Mouse (Mus musculus) kidney, embryonic 14.5 days (tissue): ENCODE measurements around the gene Pcp4. TPM values are rescaled to one million over a fixed set of nuclear protein-coding genes. Genes with fewer than 3 reads are reported as not detected.

Experiments used
- ATAC-seq: fragments of 200-750 bp; cut with Nextera tagmentation; 2 replicates; pipeline ENCODE4 v1.8.0; 2017; ENCODE audit warnings: moderate number of reproducible peaks, mild to moderate bottlenecking, moderate TSS enrichment, moderate library complexity; ENCODE audit not compliant: low FRiP score, low TSS enrichment
- H3K27ac ChIP-seq: fragments of 300-500 bp; sonication (generic); 2 replicates; pipeline ENCODE4 v1.5.1; 2014; ENCODE audit warnings: low read depth, mild to moderate bottlenecking, low read length, moderate library complexity, mixed read lengths
- H3K27me3 ChIP-seq: fragments of 300-500 bp; sonication (generic); 2 replicates; pipeline ENCODE4 v1.6.1; 2014; ENCODE audit warnings: mild to moderate bottlenecking, low read length; ENCODE audit not compliant: control insufficient read depth, insufficient read depth
- H3K36me3 ChIP-seq: fragments of 300-500 bp; sonication (generic); 2 replicates; pipeline ENCODE4 v1.6.1; 2014; ENCODE audit warnings: low read length, mixed read lengths; ENCODE audit not compliant: control insufficient read depth, insufficient read depth
- H3K4me1 ChIP-seq: fragments of 300-500 bp; sonication (generic); 2 replicates; pipeline ENCODE4 v1.6.1; 2014; ENCODE audit warnings: low read length, mixed read lengths; ENCODE audit not compliant: control insufficient read depth, insufficient read depth
- H3K4me2 ChIP-seq: fragments of 300-500 bp; sonication (generic); replicated peaks from 2 replicates; pipeline ENCODE4 v1.6.1; 2014; ENCODE audit warnings: low read depth, mild to moderate bottlenecking, low read length
- H3K4me3 ChIP-seq: fragments of 300-500 bp; sonication (generic); 2 replicates; pipeline ENCODE4 v1.5.1; 2014; ENCODE audit warnings: mild to moderate bottlenecking, low read length
- H3K9ac ChIP-seq: fragments of 300-500 bp; sonication (generic); 2 replicates; pipeline ENCODE4 v1.6.1; 2014; ENCODE audit warnings: low read depth, mild to moderate bottlenecking, low read length, moderate library complexity
- H3K9me3 ChIP-seq: fragments of 300-500 bp; sonication (generic); 2 replicates; pipeline ENCODE4 v1.6.1; 2016; ENCODE audit warnings: low read length; ENCODE audit not compliant: control insufficient read depth
- WGBS: fragments of 180-500 bp; shearing (Covaris S2); extraction: QIAGEN DNeasy Blood & Tissue Kit; methylation state at CpG from one replicate; pipeline ENCODE4 v1.1.7; 2014; 5-methylcytosine and 5-hydroxymethylcytosine counted together
- polyA plus RNA-seq: library from polyadenylated mRNA; unstranded; fragments of >200 nt; fragmentation: Nextera tagmentation; extraction: Ambion mirVana; gene quantifications from 2 replicates; pipeline ENCODE4 v1.2.1, GENCODE M21; 2014

Gene Pcp4
- polyA plus RNA-seq, 1 experiment from 2014 or later = 80.1 TPM

- Histone ChIP-seq H3K4me2 (no peak overlapping the region), H3K4me3 (no peak overlapping the region), H3K36me3 (no peaks in the 10 kb centered on the region), H3K27ac (no peak overlapping the region), H3K27me3 (no peaks in the 10 kb centered on the region), H3K4me1 (no peaks in the 10 kb centered on the region), H3K9ac (no peak overlapping the region), H3K9me3 (no peaks in the 10 kb centered on the region)
- ATAC-seq = no peak
- 69% methylated on average over 7 of the region's 7 CpGs for WGBS
These were observed 31.5 kb downstream of the Pcp4 start for GRCm38 (mm10) chr16:96498951-96499350.

GRCm38 (mm10) chr16:96501241-96501640 is 33.8 kb downstream of the Pcp4 start:
- Histone ChIP-seq H3K9me3 (no peaks in the 10 kb centered on the region), H3K4me3 (no peak overlapping the region), H3K36me3 (no peaks in the 10 kb centered on the region), H3K4me1 (no peaks in the 10 kb centered on the region), H3K9ac (no peak overlapping the region), H3K27me3 (no peaks in the 10 kb centered on the region), H3K4me2 (no peak overlapping the region), H3K27ac (no peak overlapping the region)
- ATAC-seq = no peak
- 90% methylated on average over 6 of the region's 6 CpGs for WGBS

GRCm38 (mm10) chr16:96502586-96502985 is 35.2 kb downstream of the Pcp4 start:
- no peak overlapping the region for H3K4me3 ChIP-seq
- WGBS = 79% methylated on average over 3 of the region's 3 CpGs
- H3K4me1 ChIP-seq = no peaks in the 10 kb centered on the region
- H3K36me3 ChIP-seq = no peaks in the 10 kb centered on the region
- H3K4me2 ChIP-seq = no peak overlapping the region
- no peak overlapping the region for H3K27ac ChIP-seq
- ATAC-seq = no peak
- no peaks in the 10 kb centered on the region for H3K9me3 ChIP-seq
- H3K27me3 ChIP-seq = no peaks in the 10 kb centered on the region
- H3K9ac ChIP-seq = no peak overlapping the region

- ATAC-seq = no peak
These were observed 47.1 kb downstream of the Pcp4 start for GRCm38 (mm10) chr16:96514466-96514865.

GRCm38 (mm10) chr16:96527476-96527875 is 60.1 kb downstream of the Pcp4 start:
- Histone ChIP-seq H3K4me3 (no peak overlapping the region), H3K36me3 (no peaks in the 10 kb centered on the region), H3K4me1 (no peaks in the 10 kb centered on the region), H3K27ac (no peak overlapping the region), H3K9me3 (no peaks in the 10 kb centered on the region), H3K27me3 (no peaks in the 10 kb centered on the region), H3K9ac (no peak overlapping the region), H3K4me2 (no peak overlapping the region)
- no peak for ATAC-seq
- WGBS = 88% methylated on average over 3 of the region's 3 CpGs

More at GRCm38 (mm10) chr16:96514466-96514865, 47.1 kb downstream of the Pcp4 start:
- no peaks in the 10 kb centered on the region for H3K4me1 ChIP-seq
- no peak overlapping the region for H3K4me3 ChIP-seq
- no peak overlapping the region for H3K4me2 ChIP-seq
- H3K27ac ChIP-seq = no peak overlapping the region
- no peaks in the 10 kb centered on the region for H3K36me3 ChIP-seq
- WGBS = 73% methylated on average over 3 of the region's 3 CpGs
- H3K9me3 ChIP-seq = no peaks in the 10 kb centered on the region
- H3K27me3 ChIP-seq = no peaks in the 10 kb centered on the region
- H3K9ac ChIP-seq = no peak overlapping the region

GRCm38 (mm10) chr16:96528471-96528870 is 61.1 kb downstream of the Pcp4 start:
- Histone ChIP-seq H3K27ac (no peak overlapping the region), H3K4me2 (no peak overlapping the region), H3K27me3 (no peaks in the 10 kb centered on the region), H3K36me3 (no peaks in the 10 kb centered on the region), H3K4me3 (no peak overlapping the region), H3K9ac (no peak overlapping the region), H3K9me3 (no peaks in the 10 kb centered on the region), H3K4me1 (no peaks in the 10 kb centered on the region)
- ATAC-seq = no peak
- WGBS = 81% methylated on average over 4 of the region's 4 CpGs

- ATAC-seq = no peak
- Histone ChIP-seq H3K9ac (no peak overlapping the region), H3K4me2 (no peak overlapping the region), H3K27ac (no peak overlapping the region), H3K4me3 (no peak overlapping the region), H3K9me3 (no peaks in the 10 kb centered on the region), H3K36me3 (no peaks in the 10 kb centered on the region), H3K27me3 (no peaks in the 10 kb centered on the region), H3K4me1 (no peaks in the 10 kb centered on the region)
- 71% methylated on average over 9 of the region's 9 CpGs for WGBS
These were observed 62.6 kb downstream of the Pcp4 start for GRCm38 (mm10) chr16:96529896-96530568.

- no peak overlapping the region for H3K4me3 ChIP-seq
- WGBS = 48% methylated on average over 3 of the region's 3 CpGs
- no peak overlapping the region for H3K27ac ChIP-seq
- H3K4me1 ChIP-seq = no peaks in the 10 kb centered on the region
- H3K4me2 ChIP-seq = no peak overlapping the region
- no peaks in the 10 kb centered on the region for H3K27me3 ChIP-seq
- ATAC-seq = no peak
- no peak overlapping the region for H3K9ac ChIP-seq
- H3K9me3 ChIP-seq = no peaks in the 10 kb centered on the region
- no peaks in the 10 kb centered on the region for H3K36me3 ChIP-seq
These were observed 63.1 kb downstream of the Pcp4 start for GRCm38 (mm10) chr16:96530569-96530898.

- no peak overlapping the region for H3K4me2 ChIP-seq
- H3K4me3 ChIP-seq = no peak overlapping the region
- H3K9ac ChIP-seq = no peak overlapping the region
- H3K4me1 ChIP-seq = no peaks in the 10 kb centered on the region
- no peak overlapping the region for H3K27ac ChIP-seq
- no peaks in the 10 kb centered on the region for H3K27me3 ChIP-seq
- no peaks in the 10 kb centered on the region for H3K36me3 ChIP-seq
- WGBS = 62% methylated on average over 4 of the region's 4 CpGs
- H3K9me3 ChIP-seq = no peaks in the 10 kb centered on the region
- no peak for ATAC-seq
These were observed 63.6 kb downstream of the Pcp4 start for GRCm38 (mm10) chr16:96531029-96531428.
